Mouse (Mus musculus) brain, adult 10 weeks (tissue): ENCODE measurements around the gene Pnpla1. TPM values are rescaled to one million over a fixed set of nuclear protein-coding genes. Genes with fewer than 3 reads are reported as not detected.

Source experiments
- polyA plus RNA-seq: library from polyadenylated mRNA; stranded (reverse); fragments of 350-450 nt; fragmentation: Illumina TruSeq; extraction: RNeasy Lipid Tissue Mini Kit (QIAGEN cat#74804); gene quantifications from one replicate; pipeline ENCODE4 v1.2.3, GENCODE M21; 2015; ENCODE audit warnings: low read depth, low replicate concordance

The Pnpla1 gene
- polyA plus RNA-seq = 0.25 TPM

GRCm38 (mm10) chr17:28858205-28858604, at the start of gene Pnpla1:
Gene Pnpla1 (plus strand): TSS chr17:28858411.

GRCm38 (mm10) chr17:28915060-28915628, 56.9 kb downstream of the Pnpla1 start, which contains the start of gene 4930539E08Rik:
Gene 4930539E08Rik (minus strand): TSS chr17:28915324.

Other genes starting within 250 kb of the Pnpla1 start
- 63.2 TPM for gene Srpk1, start 235.7 kb upstream of the Pnpla1 start, polyA plus RNA-seq
- 5.1 TPM for gene Slc26a8, start 168.2 kb upstream of the Pnpla1 start, polyA plus RNA-seq
- 74.2 TPM for gene Mapk14, start 167.1 kb upstream of the Pnpla1 start, polyA plus RNA-seq
- gene AC170998.1, start 132.3 kb upstream of the Pnpla1 start, polyA plus RNA-seq = 1.5 TPM
- gene Mapk13, start 89.1 kb upstream of the Pnpla1 start, polyA plus RNA-seq = 0.76 TPM
- 24.6 TPM for gene Brpf3, start 57.3 kb upstream of the Pnpla1 start, polyA plus RNA-seq
- 4.6 TPM for gene 4930539E08Rik, start 56.9 kb downstream of the Pnpla1 start, polyA plus RNA-seq
- gene Pxt1, start 85.4 kb downstream of the Pnpla1 start, polyA plus RNA-seq = not detected
- 48.7 TPM for gene Kctd20, start 93.5 kb downstream of the Pnpla1 start, polyA plus RNA-seq
- 41.6 TPM for gene Stk38, start 149.6 kb downstream of the Pnpla1 start, polyA plus RNA-seq
- gene Srsf3, start 174.2 kb downstream of the Pnpla1 start, polyA plus RNA-seq = 175 TPM
- 26.4 TPM for gene Cdkn1a, start 232.6 kb downstream of the Pnpla1 start, polyA plus RNA-seq